Mouse (Mus musculus) intestine, postnatal 0 days (tissue): ENCODE data around the gene Ppm1d. TPM values are rescaled to one million over a fixed set of nuclear protein-coding genes. Genes with fewer than 3 reads are reported as not detected.

Source experiments
- ATAC-seq: fragments of 200-750 bp; cut with Nextera tagmentation; 2 replicates; pipeline ENCODE4 v1.8.0; 2017; ENCODE audit warnings: mild to moderate bottlenecking, moderate TSS enrichment, moderate library complexity
- H3K27ac ChIP-seq: fragments of 300-500 bp; sonication (generic); 2 replicates; pipeline ENCODE4 v1.5.1; 2014; ENCODE audit warnings: mild to moderate bottlenecking, low read depth, low read length, moderate library complexity
- H3K27me3 ChIP-seq: fragments of 300-500 bp; sonication (generic); replicated peaks from 2 replicates; pipeline ENCODE4 v1.6.1; 2014; ENCODE audit warnings: low read length, mixed read lengths; ENCODE audit not compliant: control insufficient read depth, insufficient read depth
- H3K36me3 ChIP-seq: fragments of 300-500 bp; sonication (generic); 2 replicates; pipeline ENCODE4 v1.6.1; 2014; ENCODE audit warnings: mild to moderate bottlenecking, moderate library complexity; ENCODE audit not compliant: control insufficient read depth, insufficient read depth
- H3K4me1 ChIP-seq: fragments of 300-500 bp; sonication (generic); replicated peaks from 2 replicates; pipeline ENCODE4 v1.6.1; 2014; ENCODE audit warnings: antibody characterized with exemption, low read length, mixed read lengths; ENCODE audit not compliant: control insufficient read depth, insufficient read depth
- H3K4me2 ChIP-seq: fragments of 300-500 bp; sonication (generic); replicated peaks from 2 replicates; pipeline ENCODE4 v1.6.1; 2014; ENCODE audit warnings: low read depth, mild to moderate bottlenecking, moderate library complexity
- H3K4me3 ChIP-seq: fragments of 300-500 bp; sonication (generic); 2 replicates; pipeline ENCODE4 v1.5.1; 2014; ENCODE audit warnings: low read depth, low read length
- H3K9ac ChIP-seq: fragments of 300-500 bp; sonication (generic); 2 replicates; pipeline ENCODE4 v1.6.1; 2014; ENCODE audit warnings: mild to moderate bottlenecking, low read depth, low read length
- H3K9me3 ChIP-seq: fragments of 300-500 bp; sonication (generic); 2 replicates; pipeline ENCODE4 v1.6.1; 2016; ENCODE audit warnings: mixed run types; ENCODE audit not compliant: control insufficient read depth
- CTCF ChIP-seq: sonication (generic); IDR thresholded peaks from 2 replicates; pipeline ENCODE4 v1.5.1; 2016; ENCODE audit warnings: low read depth, mild to moderate bottlenecking, control low read depth, antibody characterized with exemption, moderate library complexity
- WGBS: fragments of 180-500 bp; shearing (Covaris S2); extraction: QIAGEN DNeasy Blood & Tissue Kit; methylation state at CpG from one replicate; pipeline ENCODE4 v1.1.7; 2014; 5-methylcytosine and 5-hydroxymethylcytosine counted together
- polyA plus RNA-seq: library from polyadenylated mRNA; unstranded; fragments of >200 nt; fragmentation: Nextera tagmentation; extraction: Ambion mirVana; gene quantifications from 2 replicates; pipeline ENCODE4 v1.2.1, GENCODE M21; 2015

Gene Ppm1d
- polyA plus RNA-seq, 1 experiment from 2014 or later: 6.0 TPM

- H3K4me3 ChIP-seq: no peak overlapping the region
- no peak overlapping the region for H3K4me2 ChIP-seq
- WGBS: 59% methylated on average over 5 of the region's 5 CpGs
- no peaks in the 10 kb centered on the region for H3K4me1 ChIP-seq
- no peaks in the 10 kb centered on the region for H3K36me3 ChIP-seq
- TF ChIP-seq CTCF: no peak
- no peak overlapping the region for H3K9ac ChIP-seq
- H3K27me3 ChIP-seq: no peaks in the 10 kb centered on the region
- no peak overlapping the region for H3K27ac ChIP-seq
- H3K9me3 ChIP-seq: no peaks in the 10 kb centered on the region
- no peak for ATAC-seq
Measured at GRCm38 (mm10) chr11:85277609-85278008, 33.4 kb upstream of the Ppm1d start.

- Histone ChIP-seq H3K36me3 (no peaks in the 10 kb centered on the region), H3K4me2 (no peak overlapping the region), H3K27me3 (no peaks in the 10 kb centered on the region), H3K9ac (no peak overlapping the region), H3K4me1 (no peaks in the 10 kb centered on the region), H3K27ac (no peak overlapping the region), H3K4me3 (no peak overlapping the region), H3K9me3 (no peaks in the 10 kb centered on the region)
- WGBS: 78% methylated on average over 1 of the region's 1 CpGs
- TF ChIP-seq CTCF: 0 out of 2 replicates have a peak, but pooled peaks have one; percentile 9
- ATAC-seq: no peak
Measured at GRCm38 (mm10) chr11:85278175-85278574, 32.9 kb upstream of the Ppm1d start.

GRCm38 (mm10) chr11:85281219-85281878, 29.7 kb upstream of the Ppm1d start:
- WGBS: 35% methylated on average over 15 of the region's 15 CpGs
- TF ChIP-seq CTCF: no peak
- H3K4me3 ChIP-seq: no peak overlapping the region

GRCm38 (mm10) chr11:85297953-85298352, 13.1 kb upstream of the Ppm1d start:
- H3K36me3 ChIP-seq: no peaks in the 10 kb centered on the region
- no peak overlapping the region for H3K27ac ChIP-seq
- H3K4me1 ChIP-seq: no peaks in the 10 kb centered on the region
- no peak for ATAC-seq
- no peaks in the 10 kb centered on the region for H3K9me3 ChIP-seq
- H3K27me3 ChIP-seq: no peaks in the 10 kb centered on the region
- no peak overlapping the region for H3K4me2 ChIP-seq
- WGBS: 72% methylated on average over 13 of the region's 13 CpGs
- no peak overlapping the region for H3K9ac ChIP-seq
- no peak overlapping the region for H3K4me3 ChIP-seq
- no peak for TF ChIP-seq CTCF

More at GRCm38 (mm10) chr11:85281219-85281878, 29.7 kb upstream of the Ppm1d start:
- Histone ChIP-seq H3K4me2 (peak overlapping the region; percentile 54), H3K27me3 (no peaks in the 10 kb centered on the region), H3K36me3 (no peaks in the 10 kb centered on the region), H3K4me1 (no peaks in the 10 kb centered on the region), H3K9me3 (no peaks in the 10 kb centered on the region), H3K9ac (no peak overlapping the region), H3K27ac (no peak overlapping the region)
- peak; percentile 84 for ATAC-seq

- no peak for ATAC-seq
Measured at GRCm38 (mm10) chr11:85299880-85300279, 11.2 kb upstream of the Ppm1d start.

GRCm38 (mm10) chr11:85301161-85301560, 9.9 kb upstream of the Ppm1d start:
- TF ChIP-seq CTCF: no peak
- Histone ChIP-seq H3K27ac (no peak overlapping the region), H3K4me3 (no peak overlapping the region), H3K36me3 (no peaks in the 10 kb centered on the region), H3K27me3 (no peaks in the 10 kb centered on the region), H3K9ac (no peak overlapping the region), H3K4me2 (no peak overlapping the region), H3K9me3 (no peaks in the 10 kb centered on the region), H3K4me1 (no peaks in the 10 kb centered on the region)
- ATAC-seq: no peak
- WGBS: 74% methylated on average over 3 of the region's 3 CpGs

More at GRCm38 (mm10) chr11:85299880-85300279, 11.2 kb upstream of the Ppm1d start:
- no peak overlapping the region for H3K4me3 ChIP-seq
- no peaks in the 10 kb centered on the region for H3K36me3 ChIP-seq
- H3K4me2 ChIP-seq: no peak overlapping the region
- TF ChIP-seq CTCF: no peak
- H3K4me1 ChIP-seq: no peaks in the 10 kb centered on the region
- no peak overlapping the region for H3K9ac ChIP-seq
- 70% methylated on average over 2 of the region's 2 CpGs for WGBS
- no peaks in the 10 kb centered on the region for H3K9me3 ChIP-seq
- no peaks in the 10 kb centered on the region for H3K27me3 ChIP-seq
- no peak overlapping the region for H3K27ac ChIP-seq
